Mouse (Mus musculus) gastrocnemius, postnatal 14 days (tissue): ENCODE data around the gene Slc22a23. TPM values are rescaled to one million over a fixed set of nuclear protein-coding genes. Genes with fewer than 3 reads are reported as not detected.

Source experiments
- DNase-seq: peaks from one replicate; pipeline ENCODE4 v3.0.0; 2021; ENCODE audit warnings: mixed read lengths
- intact Hi-C: fragments of 180-260 bp; cut with DNase I; formaldehyde crosslinking; loops from one replicate; pipeline ENCODE4 v1.15.1; 2025; ENCODE audit warnings: low total_unique reads
- total RNA-seq, 2 experiments: library from RNA; stranded (reverse); gene quantifications; 2 replicates each; pipeline ENCODE4 v1.2.3; 2021

Gene Slc22a23
- total RNA-seq, 2 experiments from 2014 or later: 7.8 to 9.9 TPM

DNA sequence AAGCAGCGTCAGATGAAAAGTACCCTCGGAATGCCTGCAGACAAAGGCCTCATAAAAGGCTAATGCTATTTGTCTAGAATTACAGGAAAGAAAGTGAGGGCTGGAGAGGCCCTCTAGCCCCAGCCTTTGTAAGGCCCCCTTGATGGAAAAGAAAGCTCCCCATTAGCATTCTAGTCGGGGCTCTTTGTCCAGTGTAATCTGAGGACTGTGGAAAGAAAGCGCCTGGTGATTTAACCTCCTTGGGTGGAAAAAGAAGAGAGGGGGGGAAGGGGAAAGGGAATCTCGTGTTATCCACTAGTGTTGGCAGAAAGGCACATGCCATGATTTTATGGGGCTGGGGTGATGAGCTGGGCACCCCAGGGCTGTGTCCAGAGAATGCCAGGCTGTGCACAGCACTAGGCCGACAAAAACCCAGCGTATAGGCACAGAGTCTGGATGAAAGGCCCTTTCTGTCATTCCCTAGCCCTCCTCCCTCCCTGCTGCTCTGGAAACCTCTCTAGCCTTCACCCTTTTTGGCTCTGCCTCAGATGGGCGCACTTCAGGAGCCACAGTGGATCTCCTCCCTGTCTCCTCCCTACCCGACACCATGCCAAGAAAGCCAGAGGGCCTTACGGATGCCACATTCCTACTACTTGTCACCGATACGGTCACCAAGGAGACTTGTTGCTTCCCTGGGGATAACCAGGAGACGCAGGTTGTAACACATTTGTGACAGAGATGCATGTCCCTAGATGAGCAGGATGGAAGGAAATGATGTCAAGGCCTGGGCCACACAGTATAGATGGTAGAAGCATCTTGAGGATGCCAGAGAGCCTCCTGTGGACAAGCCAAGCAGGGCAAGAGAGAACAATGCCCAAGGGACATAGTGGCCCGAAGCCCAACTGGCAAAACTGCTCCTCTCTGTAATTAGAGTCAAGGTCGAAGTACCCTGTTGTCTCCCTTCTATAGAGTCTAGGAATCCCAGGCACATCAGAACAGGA is 95.8 kb downstream of the Slc22a23 start:
- intact Hi-C loops: no loop called here
- no peak for DNase-seq

DNA sequence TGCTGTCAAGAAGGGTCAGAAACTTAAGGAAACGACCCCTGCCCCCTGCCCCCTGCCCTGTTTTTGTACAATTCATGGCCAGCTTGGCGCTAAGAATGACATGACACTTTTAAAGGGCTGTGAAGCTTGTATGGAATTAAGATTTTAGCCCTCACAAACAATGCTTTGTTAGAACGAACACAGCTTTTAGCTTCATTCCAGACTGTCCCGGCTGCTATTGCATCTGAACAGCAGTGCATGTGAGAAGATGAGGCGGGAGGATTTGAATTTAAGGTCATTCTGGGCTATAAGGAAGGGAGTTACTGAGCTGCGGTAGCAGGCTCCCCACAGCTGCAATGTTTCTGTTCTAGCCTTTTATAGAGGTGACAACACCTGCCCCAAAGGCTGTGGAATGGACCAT is 96.9 kb downstream of the Slc22a23 start:
- intact Hi-C loops: no loop called here
- no peak for DNase-seq

DNA sequence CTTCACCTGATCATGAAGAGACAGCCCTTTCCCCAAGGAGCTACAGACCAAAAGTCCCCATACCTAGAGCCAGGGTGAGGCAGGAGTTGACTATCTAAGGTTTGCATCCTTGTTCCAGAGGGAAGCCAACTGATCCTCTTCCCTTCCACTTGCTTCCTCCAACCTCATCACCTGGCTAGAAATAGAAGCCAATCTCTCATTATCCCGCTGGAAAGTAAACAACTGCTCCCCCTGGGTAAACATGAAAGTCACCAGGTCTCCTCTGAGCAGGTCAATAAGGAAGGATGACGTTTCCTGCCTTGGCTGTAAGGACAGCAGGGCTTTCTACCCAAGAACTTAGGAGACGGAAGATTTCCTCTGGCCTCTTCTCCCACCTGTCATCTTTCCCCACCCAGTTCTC is 98.2 kb downstream of the Slc22a23 start:
- intact Hi-C loops: no loop called here

DNA sequence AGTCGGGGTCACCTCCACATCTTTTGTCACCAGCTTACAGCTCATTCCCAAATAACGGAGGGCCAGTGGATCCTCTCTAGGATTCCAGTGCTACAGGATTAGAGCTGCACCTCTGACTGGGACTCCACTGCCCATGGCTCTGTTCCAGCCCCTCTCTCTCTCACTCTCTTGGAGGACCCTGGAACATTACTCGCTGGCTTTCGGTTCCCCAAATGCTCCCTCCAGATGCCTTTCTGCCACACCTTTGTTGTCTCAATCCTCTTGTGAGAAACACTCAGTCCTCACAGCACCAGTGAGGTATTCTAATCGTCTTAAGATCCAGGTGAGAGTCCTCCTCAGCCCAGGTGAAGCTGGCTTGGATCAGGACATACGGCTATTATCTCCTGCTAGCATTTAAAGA is 99.8 kb downstream of the Slc22a23 start:
- intact Hi-C loops: no loop called here
- no peak for DNase-seq

More for the DNA sequence above, 98.2 kb downstream of the Slc22a23 start:
- no peak for DNase-seq

DNA sequence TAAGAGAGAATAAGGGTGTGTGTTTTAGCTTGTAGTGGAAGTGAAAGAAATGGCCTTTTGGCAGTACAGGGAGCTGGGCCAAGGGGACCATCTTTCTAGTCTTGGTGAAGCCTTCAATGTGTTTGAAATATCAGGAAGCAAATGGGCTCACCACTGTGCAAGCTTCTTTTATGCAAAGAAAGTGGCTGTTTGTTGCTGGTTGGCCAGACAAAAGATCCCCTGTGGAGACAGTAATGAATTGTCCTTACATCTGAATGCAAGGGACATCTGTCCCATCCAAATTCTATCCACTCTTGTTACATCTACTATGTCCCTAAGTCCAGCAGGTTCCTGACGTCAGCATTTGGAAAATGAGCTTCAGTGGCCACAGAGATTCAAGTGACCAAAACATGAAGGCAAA is 100.8 kb downstream of the Slc22a23 start:
- DNase-seq: no peak
- intact Hi-C loops: no loop called here

DNA sequence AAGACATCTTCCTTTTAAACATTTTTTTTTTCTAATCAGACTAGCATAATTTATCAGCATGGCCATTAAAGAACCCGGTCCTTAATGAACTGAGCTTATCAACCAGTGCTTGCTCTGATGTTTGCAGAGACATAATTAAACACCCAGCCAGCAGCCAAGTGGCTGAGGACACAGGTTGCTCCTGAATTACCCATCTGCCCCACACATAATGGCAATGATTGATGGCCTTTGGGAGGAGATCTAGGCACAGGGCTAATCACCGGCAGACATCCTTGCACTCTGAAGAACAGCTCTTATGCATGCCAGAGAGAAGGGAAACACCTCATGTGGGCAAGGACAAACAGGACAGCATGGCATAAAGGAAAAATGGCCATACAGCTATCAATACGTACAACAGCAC is 102.8 kb downstream of the Slc22a23 start:
- DNase-seq: no peak
- intact Hi-C loops: no loop called here

DNA sequence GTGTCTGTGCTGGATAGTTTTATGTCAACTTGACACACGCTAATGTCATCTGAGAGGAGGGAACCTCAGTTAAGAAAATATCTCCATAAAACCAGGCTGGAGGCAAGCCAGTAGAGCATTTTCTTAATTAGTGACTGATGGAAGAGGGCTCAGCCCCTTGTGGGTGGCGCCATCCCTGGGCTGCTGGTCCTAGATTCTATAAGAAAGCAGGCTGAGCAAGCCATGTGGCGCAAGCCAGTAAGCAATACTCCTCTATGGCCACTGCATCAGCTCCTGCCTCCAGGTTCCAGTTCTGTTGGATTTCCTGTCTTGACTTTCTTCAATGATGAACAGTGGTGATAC is 104.9 kb downstream of the Slc22a23 start:
- intact Hi-C loops: no loop called here
- DNase-seq: no peak

DNA sequence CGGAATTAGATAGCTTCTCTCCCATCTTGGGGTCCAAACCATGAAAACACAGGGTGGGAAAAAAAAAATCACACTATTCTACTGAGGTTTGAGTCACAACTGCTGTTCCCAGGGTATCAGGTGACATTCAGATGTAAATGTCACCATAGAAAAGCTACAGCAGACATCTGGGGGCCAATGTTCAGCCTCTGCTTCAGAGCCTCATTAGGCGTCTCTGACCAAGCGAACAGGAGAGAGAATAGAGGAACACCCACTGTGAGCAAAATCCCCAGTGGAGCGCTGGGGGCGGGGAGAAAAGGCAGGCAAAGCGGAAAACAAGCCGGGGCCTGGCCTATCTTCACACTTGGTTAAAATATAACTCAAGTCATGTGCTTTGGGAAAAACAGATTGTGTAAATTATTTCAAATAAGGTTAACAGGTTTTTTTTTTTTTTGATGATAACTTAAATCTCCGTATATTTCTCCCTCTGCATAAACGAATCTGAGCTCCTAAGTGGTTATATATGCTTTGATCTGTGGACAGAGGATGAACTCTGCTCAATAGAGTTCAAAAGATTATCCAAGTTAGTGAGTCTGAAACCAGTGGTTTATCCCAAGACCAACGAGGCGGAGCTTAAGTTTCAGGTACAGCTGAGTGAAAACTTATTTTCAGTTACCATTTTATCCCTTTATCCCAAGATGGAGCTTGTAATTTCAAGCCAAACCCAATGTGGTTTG is 105.5 kb downstream of the Slc22a23 start:
- DNase-seq: peak; percentile 8
- intact Hi-C loops: no loop called here

DNA sequence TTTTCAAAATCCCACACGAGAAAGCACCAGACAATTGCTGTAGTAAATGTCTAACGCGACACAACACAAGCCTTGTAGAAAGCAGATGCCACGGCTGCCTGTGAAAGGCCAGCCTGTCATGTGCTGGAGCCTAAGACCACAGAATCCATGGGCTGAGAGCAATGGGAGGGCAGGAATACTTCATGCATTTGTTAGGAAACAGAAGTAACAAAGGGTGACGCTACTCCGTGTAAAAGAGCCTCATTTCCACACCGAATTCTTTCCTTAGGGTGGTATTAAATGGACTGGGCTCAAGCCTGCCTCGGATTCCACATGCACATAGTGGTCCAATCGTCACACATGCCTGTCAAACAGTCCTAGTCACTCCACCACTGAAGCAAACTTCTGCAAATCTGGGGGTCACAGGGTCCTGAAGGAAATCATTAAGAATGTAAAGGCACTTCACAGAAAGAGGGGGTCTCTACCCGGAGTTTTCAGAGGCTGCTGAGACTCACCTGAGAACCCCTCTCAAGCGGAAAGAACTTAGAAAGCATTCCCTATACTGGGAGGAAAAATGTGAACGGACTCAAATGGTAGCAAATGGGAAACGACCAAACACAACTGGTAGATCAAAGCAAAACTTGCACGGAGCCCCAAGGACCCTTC is 106.2 kb downstream of the Slc22a23 start:
- no peak for DNase-seq
- intact Hi-C loops: no loop called here

DNA sequence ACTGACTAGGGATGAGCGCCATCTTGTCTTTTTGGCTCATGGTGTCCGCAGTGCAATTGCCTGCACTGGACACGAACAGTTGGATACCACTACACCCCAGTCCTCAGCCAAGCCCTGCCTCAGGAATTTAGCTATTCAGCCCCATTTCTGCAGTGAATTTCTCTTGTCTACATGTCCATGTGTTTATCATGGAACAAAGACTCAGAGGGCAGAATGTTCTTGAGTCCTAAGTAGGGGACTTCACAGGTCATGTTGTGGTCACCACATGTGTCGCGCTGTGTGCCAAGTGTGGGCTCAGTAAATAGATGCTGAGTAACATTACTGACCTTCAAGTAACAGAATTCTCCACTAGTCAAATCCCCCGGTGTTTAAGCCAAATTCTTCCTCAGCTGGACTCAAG is 109.9 kb downstream of the Slc22a23 start:
- DNase-seq: no peak
- intact Hi-C loops: no loop called here

DNA sequence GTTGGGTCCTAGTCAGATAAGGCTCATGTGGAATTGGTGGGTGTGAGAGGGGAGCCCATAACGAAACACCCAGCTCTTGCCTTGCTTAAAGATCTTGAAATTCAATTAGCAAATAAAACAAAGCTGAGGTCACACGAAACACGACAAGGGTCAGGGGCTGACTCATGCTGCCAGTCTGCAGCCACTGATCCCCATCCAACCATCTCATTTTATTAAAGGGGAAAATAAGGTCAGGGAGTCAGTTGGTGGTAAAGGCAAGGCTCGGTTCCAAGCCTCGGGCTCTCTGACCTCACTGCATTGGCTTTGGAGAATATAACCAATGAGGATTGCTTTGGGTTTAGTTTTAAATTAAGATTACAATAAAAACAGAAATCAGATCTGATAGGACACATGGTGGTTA is 110.5 kb downstream of the Slc22a23 start:
- intact Hi-C loops: no loop called here
- no peak for DNase-seq

DNA sequence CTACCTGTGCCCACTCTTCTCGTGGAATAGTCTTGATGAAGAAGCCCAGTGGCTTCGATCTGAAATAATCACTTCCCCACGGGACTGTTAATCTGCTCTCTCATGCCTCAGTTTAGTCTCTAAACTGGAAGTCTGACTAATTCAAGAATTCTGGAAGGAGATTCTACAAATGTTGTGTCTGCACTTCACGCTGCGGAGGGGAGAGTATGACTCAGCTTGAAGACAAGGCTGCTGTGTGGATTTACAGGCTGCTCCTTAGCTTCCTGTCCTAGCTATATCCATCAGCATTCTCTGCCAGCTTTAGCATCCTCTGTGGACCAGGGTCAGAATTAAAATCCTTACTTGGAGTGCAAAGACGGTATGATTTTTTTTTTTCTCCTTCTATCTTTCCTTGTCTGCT is 112.0 kb downstream of the Slc22a23 start:
- intact Hi-C loops: no loop called here
- no peak for DNase-seq

DNA sequence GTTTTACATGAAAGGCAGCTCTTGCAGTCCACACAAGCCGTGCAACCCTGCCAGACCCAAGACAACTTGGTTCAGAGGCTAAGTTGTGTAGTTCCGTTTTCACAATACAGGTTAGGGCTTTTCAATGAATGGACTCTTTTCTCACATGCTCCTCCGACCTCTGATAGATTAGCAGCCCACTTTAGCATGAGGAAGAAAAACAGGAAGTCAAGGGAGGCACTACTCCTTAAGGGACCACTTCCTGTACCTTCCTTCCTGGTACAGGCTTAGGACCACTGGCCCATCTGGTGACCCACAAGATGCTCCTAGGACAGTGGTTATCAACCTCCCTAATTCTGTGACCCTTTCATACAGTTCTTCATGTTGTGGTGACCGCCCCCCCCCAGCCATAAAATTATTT is 116.1 kb downstream of the Slc22a23 start:
- DNase-seq: no peak
- intact Hi-C loops: no loop called here

DNA sequence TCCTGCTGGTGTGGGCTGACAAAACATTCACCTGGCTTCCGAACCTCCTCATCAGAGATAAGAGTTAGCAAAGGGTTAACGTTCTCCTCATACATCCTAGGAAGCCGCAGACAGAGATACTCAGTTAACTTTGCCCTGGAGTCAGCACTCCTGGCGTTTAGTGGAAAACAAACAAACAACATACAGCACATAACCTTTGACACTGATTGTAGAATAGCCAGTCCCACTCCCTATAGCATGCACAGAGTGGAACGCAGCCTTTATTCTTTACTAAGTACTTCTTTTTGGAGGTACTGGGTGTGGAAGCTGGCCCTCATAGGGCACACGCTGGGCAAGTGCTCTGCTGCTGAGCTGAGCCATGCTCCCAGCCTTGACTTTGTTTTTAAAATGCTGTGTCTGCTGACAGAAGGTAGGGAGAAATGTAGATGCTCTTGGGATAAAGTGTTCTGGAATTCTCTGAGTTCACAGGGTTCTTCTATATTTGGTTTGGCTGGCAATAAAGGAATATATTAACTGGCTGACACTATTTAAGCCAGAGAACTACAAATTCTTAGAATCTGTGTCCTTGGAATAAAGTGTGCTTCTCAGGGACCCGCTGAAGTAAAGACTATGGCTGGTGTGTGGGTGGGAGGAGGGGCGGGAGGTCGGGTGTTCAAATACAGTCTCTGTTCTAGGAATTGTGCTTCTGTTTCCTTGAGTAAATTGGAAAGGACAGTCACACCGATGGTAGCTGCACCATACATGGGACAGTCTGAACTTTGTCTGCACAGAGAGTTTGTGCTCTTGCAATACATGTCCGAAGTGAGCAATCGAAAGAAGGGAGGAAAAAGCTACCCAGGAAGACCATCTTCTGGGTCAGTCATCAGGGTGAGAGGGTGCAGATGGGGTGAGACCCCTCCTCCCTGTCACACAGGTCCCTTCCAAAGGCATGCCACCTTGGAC is 117.0 kb downstream of the Slc22a23 start:
- DNase-seq: no peak
- intact Hi-C loops: no loop called here

DNA sequence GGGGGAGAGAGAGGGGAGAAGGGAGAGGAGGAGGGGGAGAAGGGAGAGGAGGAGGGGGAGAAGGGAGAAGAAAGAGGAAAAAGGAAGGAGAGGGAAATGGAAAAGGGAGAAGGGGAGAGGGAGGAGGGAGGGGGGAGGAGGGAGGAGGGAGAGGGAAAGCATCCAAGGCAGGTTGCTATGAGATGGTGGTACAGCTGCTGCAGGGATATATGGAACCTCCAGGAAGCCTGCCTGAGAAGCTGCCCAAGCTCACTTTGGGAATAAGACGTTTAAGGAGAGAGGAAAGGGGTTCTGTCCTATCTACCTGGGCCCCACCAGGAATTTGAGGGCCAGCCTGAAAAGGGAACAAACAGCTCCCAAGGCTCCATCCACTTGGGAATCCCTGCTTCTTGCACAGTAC is 118.0 kb downstream of the Slc22a23 start:
- DNase-seq: no peak
- intact Hi-C loops: no loop called here

DNA sequence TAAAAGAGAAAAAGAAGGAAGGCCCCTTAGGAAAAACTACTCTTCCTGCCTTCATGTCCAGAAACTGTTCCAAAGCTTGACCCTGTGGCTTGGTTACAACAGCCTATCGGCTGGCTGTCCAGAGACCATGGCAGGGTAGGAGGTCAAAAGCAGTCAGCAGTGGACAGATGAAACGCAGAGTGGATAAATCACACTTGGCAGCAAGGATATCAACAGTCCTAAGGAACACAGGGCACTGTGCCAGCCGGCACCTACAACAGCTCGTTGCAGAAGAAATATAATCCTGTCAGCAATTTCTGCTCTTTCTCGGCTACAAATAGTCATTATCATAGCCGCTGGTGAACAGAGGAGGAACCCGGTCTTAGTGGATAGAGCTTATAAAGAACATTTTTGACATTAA is 122.0 kb downstream of the Slc22a23 start:
- intact Hi-C loops: no loop called here
- no peak for DNase-seq

DNA sequence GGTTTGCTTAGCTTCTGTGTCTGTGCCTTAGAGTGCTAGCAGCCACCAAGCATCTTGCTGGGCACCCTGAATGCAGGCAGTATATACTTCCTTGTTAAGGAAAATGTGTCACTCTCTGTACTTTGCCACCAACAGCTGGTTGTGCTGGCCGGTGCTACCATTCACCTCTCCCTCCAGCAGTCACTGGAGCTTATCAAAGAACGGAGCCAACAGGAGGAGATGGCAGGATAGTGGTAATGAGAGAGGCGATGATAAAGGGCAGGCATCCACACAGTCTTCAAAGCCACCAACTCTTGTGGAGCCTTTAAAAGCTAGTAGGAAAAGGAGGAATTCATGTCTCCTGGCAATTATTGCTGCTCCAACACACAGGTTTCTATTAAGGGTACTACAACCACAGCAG is 125.3 kb downstream of the Slc22a23 start:
- intact Hi-C loops: no loop called here
- peak; percentile 25 for DNase-seq

DNA sequence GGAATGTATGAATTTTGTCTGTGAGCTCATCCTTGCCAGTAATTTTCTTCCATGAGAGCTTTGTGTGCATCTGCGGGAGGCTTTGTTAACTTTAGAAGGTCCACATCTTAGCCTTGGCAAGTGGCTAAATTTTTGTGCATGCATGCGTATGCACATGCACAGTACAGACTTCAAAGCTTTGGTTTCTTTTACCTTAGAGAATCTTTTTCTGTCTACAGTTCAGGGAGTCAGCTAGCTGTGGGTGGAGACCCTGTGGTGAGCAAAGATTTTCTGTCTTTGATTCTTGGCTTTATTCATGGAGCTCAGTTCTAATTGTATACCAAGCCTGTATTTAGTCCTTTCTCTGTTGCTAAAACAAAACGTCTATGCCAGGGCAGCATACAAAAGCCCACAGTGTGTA is 126.2 kb downstream of the Slc22a23 start:
- no peak for DNase-seq
- intact Hi-C loops: no loop called here

DNA sequence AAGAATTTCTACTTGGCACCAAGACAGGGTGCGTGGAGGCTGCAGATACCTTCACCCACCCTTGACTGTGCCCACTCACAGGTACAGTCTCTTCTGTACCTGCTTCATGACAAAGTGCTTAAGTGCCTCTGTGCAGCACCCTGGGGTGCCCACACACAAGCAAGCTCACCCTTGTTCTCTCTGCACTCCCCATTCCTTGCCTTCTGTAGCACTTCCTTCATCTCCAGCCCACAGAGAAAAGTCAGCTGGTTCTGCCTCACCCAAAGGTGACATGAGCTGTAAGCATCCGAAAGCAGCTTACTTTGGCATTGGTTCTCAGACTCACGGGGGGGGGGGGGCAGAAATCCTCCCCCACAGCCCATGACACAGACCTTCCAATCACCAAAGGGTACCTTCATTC is 130.1 kb downstream of the Slc22a23 start:
- DNase-seq: no peak
- intact Hi-C loops: no loop called here
